Mouse (Mus musculus) hindbrain, embryonic 13.5 days (tissue): Measurements from ENCODE around the gene Lag3. TPM values are rescaled to one million over a fixed set of nuclear protein-coding genes. Genes with fewer than 3 reads are reported as not detected.

Experiments
- ATAC-seq: fragments of 200-750 bp; cut with Nextera tagmentation; 2 replicates; pipeline ENCODE4 v1.8.0; 2017; ENCODE audit warnings: moderate TSS enrichment; ENCODE audit not compliant: low FRiP score
- H3K27ac ChIP-seq: fragments of 300-500 bp; sonication (generic); 2 replicates; pipeline ENCODE4 v1.5.1; 2015; ENCODE audit warnings: inconsistent platforms, mild to moderate bottlenecking, moderate library complexity
- H3K27me3 ChIP-seq: fragments of 300-500 bp; sonication (generic); 2 replicates; pipeline ENCODE4 v1.6.1; 2015; ENCODE audit warnings: mild to moderate bottlenecking, inconsistent platforms
- H3K36me3 ChIP-seq: fragments of 300-500 bp; sonication (generic); 2 replicates; pipeline ENCODE4 v1.6.1; 2015; ENCODE audit warnings: mild to moderate bottlenecking, inconsistent platforms
- H3K4me1 ChIP-seq: fragments of 300-500 bp; sonication (generic); replicated peaks from 2 replicates; pipeline ENCODE4 v1.6.1; 2015; ENCODE audit warnings: inconsistent platforms
- H3K4me2 ChIP-seq: fragments of 300-500 bp; sonication (generic); 2 replicates; pipeline ENCODE4 v1.6.1; 2015; ENCODE audit warnings: inconsistent platforms, mild to moderate bottlenecking, moderate library complexity
- H3K4me3 ChIP-seq: fragments of 300-500 bp; sonication (generic); 2 replicates; pipeline ENCODE4 v1.5.1; 2015; ENCODE audit warnings: mild to moderate bottlenecking, inconsistent platforms
- H3K9ac ChIP-seq: fragments of 300-500 bp; sonication (generic); 2 replicates; pipeline ENCODE4 v1.6.1; 2015; ENCODE audit warnings: mild to moderate bottlenecking, inconsistent platforms
- H3K9me3 ChIP-seq: fragments of 300-500 bp; sonication (generic); 2 replicates; pipeline ENCODE4 v1.6.1; 2016; ENCODE audit warnings: inconsistent platforms
- WGBS: fragments of 180-500 bp; shearing (Covaris S2); methylation state at CpG from one replicate; pipeline ENCODE4 v1.1.7; 2015; 5-methylcytosine and 5-hydroxymethylcytosine counted together
- polyA plus RNA-seq: library from polyadenylated mRNA; unstranded; fragments of >200 nt; fragmentation: Nextera tagmentation; extraction: Ambion mirVana; gene quantifications from 2 replicates; pipeline ENCODE4 v1.2.1, GENCODE M21; 2015

The Lag3 gene
- polyA plus RNA-seq, 1 experiment from 2014 or later, result 2.6 TPM

DNA sequence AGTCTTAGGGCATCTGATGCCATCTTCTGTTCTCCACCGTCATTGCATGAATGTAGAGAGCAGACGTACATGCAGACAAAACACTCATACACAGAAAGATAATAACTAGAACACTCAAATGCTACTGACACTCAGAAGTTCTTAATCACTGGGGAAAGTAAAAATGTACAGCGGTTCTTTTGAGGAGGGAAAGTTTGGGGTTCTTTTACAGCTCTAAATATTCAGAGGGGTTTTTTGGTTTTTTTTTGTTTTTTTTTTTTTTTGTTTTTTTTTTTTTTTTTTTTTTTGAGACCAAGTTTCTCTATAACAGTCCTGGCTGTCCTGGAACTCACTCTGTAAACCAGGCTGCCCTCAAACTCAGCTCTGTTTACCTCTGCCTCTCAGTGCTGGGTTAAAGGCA lies 21.6 kb upstream of the Lag3 start:
- Histone ChIP-seq H3K4me3 (0 out of 2 replicates have a peak overlapping the region, but pooled peaks have one; percentile 96), H3K27me3 (no peaks in the 10 kb centered on the region), H3K9ac (no peak overlapping the region), H3K27ac (no peak overlapping the region), H3K4me2 (no peak overlapping the region), H3K4me1 (peaks cover 33% of the 10 kb centered on the region), H3K36me3 (peaks cover 55% of the 10 kb centered on the region), H3K9me3 (no peaks in the 10 kb centered on the region)
- ATAC-seq, result no peak
- WGBS, result 95% methylated on average over 3 of the region's 3 CpGs

DNA sequence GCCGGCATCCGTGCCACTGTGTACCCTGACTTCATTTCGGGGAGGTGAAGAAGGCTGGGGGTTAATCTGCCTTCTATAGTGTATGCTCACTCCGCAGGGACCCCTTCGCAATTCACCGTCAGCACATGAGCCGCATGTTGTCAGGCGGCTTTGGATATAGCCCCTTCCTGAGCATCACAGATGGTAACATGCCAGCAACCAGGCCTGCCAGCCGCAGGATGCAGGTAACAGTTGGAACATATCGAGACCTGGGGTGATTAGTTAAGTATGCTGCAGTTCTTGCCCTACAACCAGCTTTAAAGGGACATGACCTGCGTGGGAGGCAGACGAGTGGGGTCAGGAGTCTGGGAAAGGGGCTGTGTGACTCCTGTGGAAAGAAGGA lies 20.8 kb upstream of the Lag3 start:
- no peak for ATAC-seq
- peak overlapping the region; percentile 96 for H3K4me3 ChIP-seq
- 45% methylated on average over 12 of the region's 12 CpGs for WGBS
- H3K4me1 ChIP-seq, result peaks cover 33% of the 10 kb centered on the region
- no peaks in the 10 kb centered on the region for H3K27me3 ChIP-seq
- peak overlapping the region; percentile 97 for H3K9ac ChIP-seq
- H3K27ac ChIP-seq, result peak overlapping the region; percentile 96
- H3K36me3 ChIP-seq, result peaks cover 46% of the 10 kb centered on the region
- H3K9me3 ChIP-seq, result no peaks in the 10 kb centered on the region
- peak overlapping the region; percentile 96 for H3K4me2 ChIP-seq

GRCm38 (mm10) chr6:124931525-124932313 lies 20.2 kb upstream of the Lag3 start:
- peak overlapping the region; percentile 96 for H3K27ac ChIP-seq
- H3K9ac ChIP-seq, result peak overlapping the region; percentile 97
- H3K27me3 ChIP-seq, result no peaks in the 10 kb centered on the region
- H3K9me3 ChIP-seq, result no peaks in the 10 kb centered on the region
- peaks cover 40% of the 10 kb centered on the region for H3K36me3 ChIP-seq
- H3K4me3 ChIP-seq, result peak overlapping the region; percentile 96
- peak; percentile 38 for ATAC-seq
- peak overlapping the region; percentile 96 for H3K4me2 ChIP-seq
- 2% methylated on average over 43 of the region's 48 CpGs for WGBS
- H3K4me1 ChIP-seq, result peaks cover 33% of the 10 kb centered on the region

DNA sequence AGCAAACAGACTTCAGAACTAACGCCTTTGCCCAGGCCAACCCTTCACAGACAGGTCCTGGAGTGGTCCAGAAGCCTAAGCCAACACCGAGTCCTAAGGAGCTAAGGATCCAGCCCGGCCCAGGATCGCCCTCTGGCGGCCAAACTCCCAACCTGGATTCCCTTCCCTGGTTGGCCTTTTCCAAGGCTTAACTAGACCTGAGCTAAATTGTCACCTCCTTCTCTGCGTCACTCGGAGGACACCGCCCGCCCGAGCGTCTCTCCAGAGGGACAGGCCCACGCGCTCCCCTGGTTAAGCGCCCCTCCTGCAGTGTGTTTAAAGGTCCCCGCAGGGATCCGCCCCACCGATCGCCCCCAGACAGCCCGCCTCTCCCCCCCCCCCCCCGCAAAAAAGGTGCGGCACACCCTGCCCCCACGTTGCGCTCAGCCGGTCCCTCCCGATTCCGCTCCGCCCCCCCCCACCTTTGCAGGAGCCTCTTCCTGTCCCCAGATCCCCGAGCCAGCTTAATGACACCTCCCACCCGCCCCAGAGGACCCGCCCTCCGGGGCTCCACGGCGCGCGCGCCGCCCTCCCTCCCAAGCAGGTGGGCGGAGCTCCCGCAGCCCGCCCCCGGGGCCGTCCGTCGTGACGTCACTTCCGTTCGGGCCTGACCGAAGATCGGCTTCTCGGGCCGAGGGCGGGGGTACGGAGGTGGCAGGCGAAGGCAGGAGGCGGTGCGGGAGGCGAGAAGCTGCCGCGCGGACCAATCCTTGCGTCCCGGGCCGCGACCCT lies 19.4 kb upstream of the Lag3 start, which contains the start of gene Mlf2:
Mlf2 (plus strand) TSS at position 633 of the 771 bp plus-strand sequence.
- Histone ChIP-seq H3K4me3 (peak within 1 kb of the TSS; percentile 96), H3K36me3 (peaks cover 33% of the 10 kb centered on the region), H3K9ac (peak within 1 kb of the TSS; percentile 97), H3K27me3 (no peaks in the 10 kb centered on the region), H3K27ac (peak within 1 kb of the TSS; percentile 96), H3K9me3 (no peaks in the 10 kb centered on the region), H3K4me1 (peaks cover 33% of the 10 kb centered on the region), H3K4me2 (peak within 1 kb of the TSS; percentile 96)
- under 1% methylated on average over 46 of the region's 64 CpGs for WGBS
- ATAC-seq, result peak; percentile 94

DNA sequence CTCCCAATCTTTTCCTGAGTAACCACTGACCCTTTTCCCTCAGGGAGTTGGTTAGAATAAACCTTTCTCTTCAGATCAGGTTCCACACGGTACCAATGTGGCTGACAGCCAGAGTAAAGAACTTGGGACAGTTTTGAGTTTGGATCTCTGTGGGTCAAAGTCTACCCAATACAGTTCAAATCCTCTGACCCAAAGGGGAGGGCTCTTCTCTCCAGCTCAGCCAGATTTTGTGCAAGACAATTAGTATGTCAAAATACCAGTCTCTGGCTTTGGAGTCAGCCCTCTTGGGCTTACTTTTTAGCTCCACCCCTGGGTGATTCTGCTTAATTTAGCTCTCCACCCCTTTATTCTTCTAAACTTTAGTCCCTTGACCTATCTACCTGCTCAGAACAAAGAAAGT lies 18.7 kb upstream of the Lag3 start:
- ATAC-seq, result no peak
- peak overlapping the region; percentile 44 for H3K4me2 ChIP-seq
- no peaks in the 10 kb centered on the region for H3K27me3 ChIP-seq
- 48% methylated on average over 1 of the region's 1 CpGs for WGBS
- peaks cover 26% of the 10 kb centered on the region for H3K36me3 ChIP-seq
- H3K27ac ChIP-seq, result peak overlapping the region; percentile 96
- H3K4me3 ChIP-seq, result peak overlapping the region; percentile 96
- peak overlapping the region; percentile 97 for H3K9ac ChIP-seq
- H3K9me3 ChIP-seq, result no peaks in the 10 kb centered on the region
- peaks cover 37% of the 10 kb centered on the region for H3K4me1 ChIP-seq

- no peak overlapping the region for H3K9ac ChIP-seq
- no peaks in the 10 kb centered on the region for H3K9me3 ChIP-seq
- no peak for ATAC-seq
- H3K27ac ChIP-seq, result no peak overlapping the region; the same call in 1 of the 2 replicates
- no peak overlapping the region for H3K4me3 ChIP-seq
- no peaks in the 10 kb centered on the region for H3K36me3 ChIP-seq
- peaks cover 22% of the 10 kb centered on the region for H3K4me1 ChIP-seq
- WGBS, result 55% methylated on average over 5 of the region's 5 CpGs
- no peak overlapping the region for H3K4me2 ChIP-seq
- H3K27me3 ChIP-seq, result no peaks in the 10 kb centered on the region
Observed at GRCm38 (mm10) chr6:124925941-124926340, 14.4 kb upstream of the Lag3 start.

GRCm38 (mm10) chr6:124925173-124925793 lies 13.8 kb upstream of the Lag3 start:
- Histone ChIP-seq H3K36me3 (no peaks in the 10 kb centered on the region), H3K4me1 (peaks cover 25% of the 10 kb centered on the region), H3K27ac (no peak overlapping the region), H3K27me3 (no peaks in the 10 kb centered on the region), H3K9me3 (no peaks in the 10 kb centered on the region), H3K4me3 (no peak overlapping the region), H3K9ac (no peak overlapping the region), H3K4me2 (no peak overlapping the region)
- 42% methylated on average over 12 of the region's 12 CpGs for WGBS
- ATAC-seq, result no peak

GRCm38 (mm10) chr6:124921539-124921938 lies 10.0 kb upstream of the Lag3 start:
- no peak overlapping the region for H3K4me3 ChIP-seq
- no peaks in the 10 kb centered on the region for H3K27me3 ChIP-seq
- ATAC-seq, result no peak
- H3K4me2 ChIP-seq, result no peak overlapping the region
- WGBS, result 78% methylated on average over 3 of the region's 4 CpGs
- H3K36me3 ChIP-seq, result no peaks in the 10 kb centered on the region
- peak overlapping the region; percentile 100 for H3K27ac ChIP-seq
- peaks cover 40% of the 10 kb centered on the region for H3K4me1 ChIP-seq
- 0 out of 2 replicates have a peak overlapping the region, but pooled peaks have one; percentile 20 for H3K9ac ChIP-seq
- H3K9me3 ChIP-seq, result no peaks in the 10 kb centered on the region

DNA sequence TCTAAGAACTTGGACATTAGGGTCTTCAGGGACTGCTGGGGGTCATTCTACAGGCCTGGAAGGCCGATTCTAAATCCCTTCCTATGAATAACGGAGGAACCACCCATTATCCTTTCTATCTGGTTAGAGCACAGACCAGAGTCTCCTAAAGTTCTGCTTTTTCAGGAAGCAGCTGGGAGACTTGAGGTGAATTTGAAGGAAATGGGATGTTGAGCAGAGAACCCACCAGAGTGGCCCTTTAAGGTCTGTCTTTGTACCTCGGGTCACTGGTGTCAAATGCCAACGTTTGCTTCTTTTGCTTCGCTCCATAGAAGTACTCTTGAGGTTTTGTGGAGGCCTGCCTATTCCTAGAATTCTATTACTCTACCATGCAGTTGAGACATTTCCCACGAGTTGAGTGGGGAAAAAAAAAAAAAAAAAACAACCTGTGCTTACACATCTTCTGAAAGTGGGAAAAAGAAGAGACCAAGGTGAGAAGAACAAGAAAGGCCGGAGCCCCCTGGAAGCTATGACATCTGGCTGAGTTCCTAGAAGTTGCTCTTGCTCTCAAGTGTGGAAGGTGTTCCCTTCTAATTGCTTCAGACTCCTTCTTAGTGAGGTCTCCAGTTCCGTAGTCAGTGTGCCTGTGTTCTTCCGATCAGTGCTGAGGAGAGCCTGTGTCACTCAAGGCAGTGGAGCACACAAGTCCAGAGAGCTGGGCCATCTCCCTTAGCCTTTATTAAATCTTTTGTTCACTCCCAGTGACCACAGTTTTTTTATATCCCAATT lies 9.0 kb upstream of the Lag3 start:
- H3K4me2 ChIP-seq, result peak overlapping the region; percentile 100
- H3K27me3 ChIP-seq, result no peaks in the 10 kb centered on the region
- peak overlapping the region; percentile 93 for H3K4me3 ChIP-seq
- H3K36me3 ChIP-seq, result no peaks in the 10 kb centered on the region
- no peaks in the 10 kb centered on the region for H3K9me3 ChIP-seq
- H3K9ac ChIP-seq, result peak overlapping the region; percentile 63
- H3K27ac ChIP-seq, result peak overlapping the region; percentile 100
- ATAC-seq, result no peak
- 24% methylated on average over 9 of the region's 9 CpGs for WGBS
- H3K4me1 ChIP-seq, result peaks cover 46% of the 10 kb centered on the region

DNA sequence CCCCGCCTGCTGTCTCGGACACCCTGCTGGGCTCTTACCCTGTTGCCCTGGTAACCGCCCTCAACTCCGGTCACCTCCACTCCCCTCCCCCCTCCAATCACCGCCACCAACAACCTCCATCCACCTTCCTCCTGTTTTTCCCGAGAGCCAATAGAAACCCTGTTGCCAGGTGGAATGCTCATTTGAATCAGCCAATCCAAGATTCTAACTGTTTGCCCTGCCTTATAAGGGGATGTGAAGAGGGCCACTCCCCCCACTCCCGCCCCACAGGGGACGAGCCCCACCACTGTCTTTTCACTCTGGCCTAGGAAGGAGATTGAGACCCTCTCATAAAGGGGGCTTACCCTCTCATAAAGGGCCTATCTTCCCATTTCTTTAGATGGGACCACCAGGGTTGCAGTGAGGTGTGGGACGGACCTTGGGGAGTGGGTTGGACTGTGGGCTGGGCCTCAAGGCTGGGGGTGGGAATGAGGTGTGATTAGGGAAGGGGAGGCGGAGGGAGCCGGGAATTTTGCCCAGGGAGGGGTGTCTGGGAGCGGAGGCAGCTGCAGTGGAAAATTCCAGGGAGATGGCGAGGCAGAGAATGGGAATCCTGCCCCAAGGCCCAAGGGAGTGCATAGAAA lies 8.3 kb upstream of the Lag3 start, which contains the start of gene Ptms:
Ptms (minus strand) TSS at position 409 of the 623 bp plus-strand sequence.
- peaks cover 48% of the 10 kb centered on the region for H3K4me1 ChIP-seq
- peak; percentile 85 for ATAC-seq
- H3K9me3 ChIP-seq, result no peaks in the 10 kb centered on the region
- peak within 1 kb of the TSS; percentile 100 for H3K9ac ChIP-seq
- H3K36me3 ChIP-seq, result peaks cover 2% of the 10 kb centered on the region
- peak within 1 kb of the TSS; percentile 100 for H3K4me2 ChIP-seq
- H3K4me3 ChIP-seq, result peak within 1 kb of the TSS; percentile 93
- under 1% methylated on average over 13 of the region's 13 CpGs for WGBS
- H3K27ac ChIP-seq, result peak within 1 kb of the TSS; percentile 100
- H3K27me3 ChIP-seq, result no peaks in the 10 kb centered on the region

DNA sequence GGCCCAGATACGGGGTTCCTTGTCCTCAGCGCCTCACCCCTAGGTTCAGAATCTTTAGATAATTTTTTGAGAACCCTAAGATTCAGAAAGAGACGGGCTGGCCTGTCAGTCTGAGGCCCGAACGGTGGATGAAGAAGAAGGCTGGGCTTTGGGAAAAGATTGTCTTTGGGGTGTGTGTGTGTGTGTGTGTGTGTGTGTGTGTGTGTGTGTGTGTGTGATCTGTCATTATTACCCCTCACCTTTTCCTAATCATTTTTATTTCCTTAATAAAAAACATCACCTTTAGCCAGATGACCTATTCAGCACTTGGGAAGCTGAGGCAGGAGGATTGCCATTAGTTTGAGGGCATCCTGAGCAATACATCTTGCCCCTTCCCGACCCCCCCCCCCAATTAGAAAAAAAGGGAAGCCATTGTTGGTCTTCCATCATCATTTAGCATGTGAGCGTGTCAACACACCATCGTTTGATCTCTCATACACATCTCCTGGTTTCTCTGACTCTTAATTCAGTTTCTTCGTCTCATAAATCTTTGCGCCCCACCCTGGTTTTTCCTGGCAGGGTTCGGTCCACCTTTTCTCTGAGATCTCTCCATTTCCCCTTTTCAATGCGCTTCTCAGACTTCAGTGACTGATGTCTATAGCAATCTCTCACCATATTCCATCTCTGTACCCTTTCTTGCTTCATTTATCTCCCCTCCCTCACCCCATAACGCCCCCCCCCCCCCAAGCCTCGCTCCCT lies 7.6 kb upstream of the Lag3 start:
- H3K4me2 ChIP-seq, result peak overlapping the region; percentile 100
- WGBS, result 15% methylated on average over 13 of the region's 14 CpGs
- peak overlapping the region; percentile 100 for H3K27ac ChIP-seq
- peak overlapping the region; percentile 100 for H3K9ac ChIP-seq
- H3K27me3 ChIP-seq, result no peaks in the 10 kb centered on the region
- no peaks in the 10 kb centered on the region for H3K9me3 ChIP-seq
- H3K4me3 ChIP-seq, result peak overlapping the region; percentile 93
- peaks cover 10% of the 10 kb centered on the region for H3K36me3 ChIP-seq
- ATAC-seq, result no peak
- H3K4me1 ChIP-seq, result peaks cover 56% of the 10 kb centered on the region
